Mouse (Mus musculus) layer of hippocampus, postnatal 14 days (tissue): ENCODE measurements around the gene Bend5. TPM values are rescaled to one million over a fixed set of nuclear protein-coding genes. Genes with fewer than 3 reads are reported as not detected.

Experiments used
- DNase-seq, 2 experiments: peaks; one replicate each; pipeline ENCODE4 v3.0.0; 2021 to 2022; ENCODE audit warnings: low spot score in 2 of 2, mixed read lengths in 1 of 2
- total RNA-seq, 2 experiments: library from RNA; stranded (reverse); gene quantifications; 2 replicates each; pipeline ENCODE4 v1.2.3; 2021

The Bend5 gene
- total RNA-seq, 2 experiments from 2014 or later, result 12.3 to 12.6 TPM

DNA sequence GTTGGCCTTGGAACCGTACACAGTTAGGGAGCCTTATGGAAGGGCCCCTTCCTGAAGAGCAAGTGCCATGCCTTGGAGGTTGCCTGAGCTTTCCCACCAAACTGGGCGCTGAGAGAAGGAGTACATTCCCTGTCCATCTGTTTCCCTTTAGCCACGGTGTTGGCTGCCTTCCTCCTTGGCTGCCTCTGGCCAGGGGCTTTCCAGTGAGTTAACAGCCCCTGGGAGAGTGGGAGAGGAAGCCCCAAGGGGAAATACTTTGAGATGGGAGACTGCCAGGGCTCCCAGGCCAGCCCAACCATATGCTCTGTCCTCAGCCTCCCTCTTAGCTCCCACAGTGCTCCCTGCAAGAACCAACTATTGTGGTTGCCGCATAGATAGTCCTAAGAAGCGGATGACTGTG is 70.4 kb downstream of the Bend5 start:
- DNase-seq, result no peak

DNA sequence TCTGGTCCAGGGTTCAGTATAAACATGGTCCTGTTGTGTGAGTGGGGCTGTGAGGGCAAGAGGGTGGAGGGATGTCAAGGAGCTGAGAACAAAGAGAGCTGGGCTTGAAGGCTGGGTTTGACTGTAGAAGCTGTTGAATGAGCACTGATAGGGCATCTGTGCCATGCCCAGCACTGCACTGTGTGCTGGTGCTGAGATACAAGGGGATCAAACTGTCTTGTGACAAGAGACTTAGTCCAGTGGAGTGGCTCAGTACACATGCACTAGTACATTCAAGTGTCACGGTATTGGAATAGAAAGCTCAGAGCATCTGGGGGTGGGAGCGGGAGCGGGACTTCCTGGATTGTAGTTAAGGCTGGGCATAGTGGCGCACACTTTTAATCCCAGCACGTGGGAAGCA is 71.4 kb downstream of the Bend5 start:
- DNase-seq, result no peak

GRCm38 (mm10) chr4:111487233-111487843 is 72.5 kb downstream of the Bend5 start:
- DNase-seq, result no peak

DNA sequence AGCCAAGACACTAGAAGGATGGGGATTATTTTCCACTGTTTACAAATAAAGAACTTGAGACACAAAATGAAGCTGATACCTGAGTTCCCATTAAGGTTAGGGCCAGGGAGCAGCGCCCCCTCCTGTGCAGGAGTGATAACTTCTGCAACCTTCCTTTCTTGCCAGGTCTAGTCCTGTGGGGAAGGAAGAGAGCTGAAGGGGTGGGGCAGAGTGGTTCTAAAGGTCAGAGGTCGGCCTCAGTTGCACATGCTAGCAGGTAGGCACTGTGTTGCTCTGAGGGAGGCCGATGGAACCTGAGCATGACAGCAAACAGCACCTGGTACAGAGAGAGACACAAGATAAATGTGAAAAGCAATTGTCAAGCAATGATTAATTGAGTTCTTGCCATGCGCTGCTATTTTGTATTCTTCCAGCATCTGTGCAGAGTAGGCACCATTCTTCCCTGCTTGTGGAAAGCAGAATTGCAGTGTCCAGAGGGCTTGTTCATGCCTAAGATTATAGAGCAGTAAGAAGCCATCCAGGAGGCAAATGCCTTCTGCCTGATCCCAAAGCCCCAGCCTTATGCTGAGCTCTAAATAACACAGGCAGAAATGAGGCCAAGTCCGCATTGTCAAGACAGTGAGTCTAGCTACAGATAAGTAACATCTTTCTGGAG is 79.1 kb downstream of the Bend5 start:
- DNase-seq, result no peak

DNA sequence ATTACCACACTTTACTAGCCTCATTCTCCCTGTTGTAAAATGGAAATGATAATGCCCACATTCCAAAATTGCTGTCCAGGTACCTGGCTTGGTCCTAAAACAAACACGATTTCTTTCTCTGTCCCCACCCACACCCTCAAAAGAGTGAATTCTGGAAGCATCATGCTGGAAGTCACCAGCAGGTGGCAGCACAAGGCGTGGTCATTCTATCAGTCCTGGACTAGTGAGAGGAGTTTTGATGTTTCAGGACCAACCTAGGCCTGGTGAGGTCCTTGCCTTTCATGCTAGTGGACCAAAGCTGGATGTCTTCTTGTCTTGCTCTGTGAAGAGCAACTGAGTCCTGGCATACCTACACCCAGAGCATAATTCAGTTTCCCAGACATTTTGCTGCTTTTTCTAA is 81.1 kb downstream of the Bend5 start:
- DNase-seq, result peak; percentile 62 to 68

GRCm38 (mm10) chr4:111498751-111499150 is 83.9 kb downstream of the Bend5 start:
- peak; percentile 32 to 53 for DNase-seq

- DNase-seq, result no peak
Observed at GRCm38 (mm10) chr4:111501441-111501840, 86.6 kb downstream of the Bend5 start.

GRCm38 (mm10) chr4:111502965-111503727 is 88.3 kb downstream of the Bend5 start:
- DNase-seq, result no peak

DNA sequence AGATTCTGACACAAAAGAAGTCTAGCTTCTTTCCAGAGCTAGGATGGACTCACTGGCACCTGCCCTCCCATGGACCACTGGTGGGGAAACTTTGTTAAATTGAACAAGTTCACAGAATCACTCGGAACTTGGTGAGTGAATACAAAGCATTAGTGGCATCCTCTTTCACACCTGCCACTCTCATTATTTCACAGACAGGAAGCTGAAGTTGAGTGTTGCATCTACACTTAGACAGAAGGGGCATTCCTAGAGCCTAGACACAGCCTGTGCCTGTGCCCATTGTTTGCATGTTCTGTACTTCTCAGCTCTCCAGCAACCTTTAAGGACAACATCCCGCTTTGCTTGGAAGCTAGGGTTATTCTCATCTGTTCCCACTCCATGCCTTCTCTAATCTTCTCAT is 90.1 kb downstream of the Bend5 start:
- no peak for DNase-seq
